Mouse (Mus musculus): ENCODE results near the gene Ttbk1.

The Ttbk1 gene

GRCm38 (mm10) chr17:46467830-46468229 lies 19.6 kb downstream of the Ttbk1 start:
- DNase-seq: no peak

GRCm38 (mm10) chr17:46462226-46462625 lies 25.2 kb downstream of the Ttbk1 start:
- no peak for DNase-seq

GRCm38 (mm10) chr17:46461347-46461746 lies 26.1 kb downstream of the Ttbk1 start:
- DNase-seq: no peak

- no peak for DNase-seq
Measured at GRCm38 (mm10) chr17:46460673-46461072, 26.8 kb downstream of the Ttbk1 start.

GRCm38 (mm10) chr17:46458439-46458838 lies 29.0 kb downstream of the Ttbk1 start:
- no peak for DNase-seq

- DNase-seq: peak; percentile 57
Measured at GRCm38 (mm10) chr17:46457791-46458190, 29.7 kb downstream of the Ttbk1 start.

- peak; percentile 48 for DNase-seq
Measured at GRCm38 (mm10) chr17:46455110-46455691, 32.3 kb downstream of the Ttbk1 start.

- DNase-seq: no peak
Measured at GRCm38 (mm10) chr17:46454539-46454938, 32.9 kb downstream of the Ttbk1 start.

GRCm38 (mm10) chr17:46453970-46454411 lies 33.5 kb downstream of the Ttbk1 start:
- no peak for DNase-seq

- no peak for DNase-seq
Measured at GRCm38 (mm10) chr17:46453302-46453948, 34.0 kb downstream of the Ttbk1 start.

GRCm38 (mm10) chr17:46452683-46453082 lies 34.8 kb downstream of the Ttbk1 start:
- DNase-seq: no peak

- DNase-seq: no peak
Measured at GRCm38 (mm10) chr17:46446264-46446663, 41.2 kb downstream of the Ttbk1 start.

GRCm38 (mm10) chr17:46444839-46445579 lies 42.5 kb downstream of the Ttbk1 start:
- DNase-seq: no peak

- no peak for DNase-seq
Measured at GRCm38 (mm10) chr17:46439176-46439575, 48.3 kb downstream of the Ttbk1 start.

GRCm38 (mm10) chr17:46438298-46438873 lies 49.1 kb downstream of the Ttbk1 start, which contains the start of gene Slc22a7:
Gene Slc22a7, minus strand, starts transcription at chr17:46438457.
- DNase-seq: no peak

GRCm38 (mm10) chr17:46436672-46437366 lies 50.7 kb downstream of the Ttbk1 start:
- DNase-seq: no peak

GRCm38 (mm10) chr17:46433627-46434026 lies 53.8 kb downstream of the Ttbk1 start:
- no peak for DNase-seq

- DNase-seq: peak; percentile 19
Measured at GRCm38 (mm10) chr17:46428761-46429414, 58.6 kb downstream of the Ttbk1 start, which contains the start of gene Crip3. Gene Crip3, plus strand, starts transcription at chr17:46428926.

- no peak for DNase-seq
Measured at GRCm38 (mm10) chr17:46426496-46426895, 61.0 kb downstream of the Ttbk1 start.

- DNase-seq: no peak
Measured at GRCm38 (mm10) chr17:46419717-46420116, 67.8 kb downstream of the Ttbk1 start.

GRCm38 (mm10) chr17:46418628-46419027 lies 68.8 kb downstream of the Ttbk1 start:
- DNase-seq: peak; percentile 28

- no peak for DNase-seq
Measured at GRCm38 (mm10) chr17:46408478-46408877, 79.0 kb downstream of the Ttbk1 start.

All from lung, postnatal 14 days (tissue).